Mouse (Mus musculus) regulatory T cell (primary cell): ENCODE results near the gene Gm20388.

Experiments used
- in situ Hi-C: fragments of 300-600 bp; cut with MboI, MseI; formaldehyde crosslinking; loops from one replicate; pipeline ENCODE4 v1.15.1; 2025; ENCODE audit warnings: high pct_unique_total_duplicates

Gene Gm20388

DNA sequence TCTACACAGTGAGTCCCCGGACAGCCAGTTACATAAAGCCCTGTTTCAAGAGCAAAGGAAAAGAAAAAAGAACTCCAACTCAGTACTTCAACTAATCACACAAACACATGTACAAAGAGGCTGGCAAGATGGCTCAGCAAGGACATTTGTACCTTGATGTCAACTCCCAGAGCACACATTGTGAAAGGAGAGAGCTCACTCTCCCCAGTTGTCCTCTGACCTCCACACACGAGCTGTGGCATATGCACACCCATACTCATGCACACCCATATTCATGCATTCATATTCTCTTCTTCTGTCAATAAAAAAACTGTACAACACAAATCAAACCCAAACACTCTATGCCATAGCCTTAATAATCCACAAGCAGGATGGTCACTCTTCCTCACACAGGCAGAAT lies 3110.2 kb downstream of the Gm20388 start:
- in situ Hi-C loops = loop anchor here (5.0 kb wide), 1 partner anchor 104 kb away; no protein-coding TSS in a partner anchor

DNA sequence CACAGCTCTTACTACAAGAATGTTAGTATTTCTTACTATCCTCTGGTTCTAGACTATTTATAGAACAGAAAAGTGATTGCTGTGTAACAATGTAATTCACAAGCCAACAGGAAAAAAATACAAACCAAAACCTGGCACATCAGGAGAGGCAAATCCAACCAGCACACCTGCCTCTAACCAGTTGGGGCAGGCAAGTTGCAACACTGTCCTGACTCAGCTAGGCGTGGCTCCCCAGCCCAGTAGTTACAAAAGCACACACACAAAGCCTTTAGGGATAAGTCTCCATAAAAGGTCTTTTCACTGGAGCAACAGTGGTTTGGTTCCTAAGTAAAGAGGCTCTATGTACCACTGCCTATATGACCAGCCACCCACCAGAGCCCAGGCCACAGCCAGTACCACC lies 3110.6 kb downstream of the Gm20388 start:
- in situ Hi-C loops = loop anchor here (5.0 kb wide), 1 partner anchor 104 kb away; no protein-coding TSS in a partner anchor

DNA sequence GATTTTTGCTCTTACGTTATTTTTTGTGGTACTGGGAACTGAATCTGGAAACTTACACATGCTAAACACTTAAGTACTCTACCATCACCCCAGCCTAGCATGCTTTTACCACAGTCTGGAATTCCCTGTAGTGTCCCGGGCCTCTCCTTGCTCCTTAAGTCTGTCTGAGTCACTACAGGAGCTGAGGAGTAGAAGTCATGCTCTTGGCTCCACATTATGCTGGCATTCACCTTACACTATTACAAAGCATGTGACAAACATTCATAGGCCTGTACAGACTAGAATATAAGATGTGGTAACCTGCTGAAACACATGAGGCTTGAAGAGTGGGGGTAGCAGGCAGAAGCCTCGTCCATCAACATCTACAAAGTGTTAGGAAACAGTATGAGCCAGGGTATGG lies 3112.1 kb downstream of the Gm20388 start:
- in situ Hi-C loops = loop anchor here (5.0 kb wide), 1 partner anchor 105 kb away; no protein-coding TSS in a partner anchor

DNA sequence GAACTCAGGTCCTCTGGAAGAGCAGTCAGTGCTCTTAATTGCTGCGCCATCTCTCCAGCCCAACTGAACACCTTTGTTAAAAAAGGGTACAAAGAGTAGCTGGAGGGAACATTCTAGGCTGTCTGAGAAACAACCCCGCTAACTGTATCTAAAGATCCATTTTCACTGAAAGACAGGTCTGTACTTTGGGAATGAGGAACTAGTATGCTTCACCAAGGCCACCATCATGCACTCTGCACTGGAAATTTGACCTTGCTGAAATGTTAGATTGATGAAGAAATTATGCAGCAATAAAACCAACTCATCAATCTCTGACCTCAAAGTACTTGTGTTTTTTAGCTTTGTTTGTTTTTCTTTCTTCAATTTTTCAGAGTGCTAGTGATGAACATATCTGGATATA lies 3113.6 kb downstream of the Gm20388 start:
- in situ Hi-C loops = loop anchor here (5.0 kb wide), 1 partner anchor 107 kb away; no protein-coding TSS in a partner anchor

DNA sequence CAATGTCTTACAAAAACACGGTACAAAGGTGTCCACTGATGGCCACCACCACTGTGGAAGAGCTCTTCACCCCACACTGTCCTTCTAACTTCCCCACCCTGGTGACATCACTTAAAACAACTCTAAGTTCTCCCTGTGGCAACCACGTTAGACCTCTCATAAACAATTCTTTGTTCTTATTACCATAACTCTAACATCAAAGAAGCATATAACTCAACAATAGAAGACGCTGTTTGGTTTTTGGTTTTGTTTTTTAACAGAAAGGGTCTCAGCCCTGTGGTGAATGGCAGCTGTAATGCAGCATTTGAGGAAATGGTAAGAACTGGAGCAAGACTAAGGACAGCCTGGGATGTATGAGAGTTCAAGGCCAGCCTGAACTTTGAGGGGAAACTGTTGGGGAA lies 3115.3 kb downstream of the Gm20388 start:
- in situ Hi-C loops = no loop called here

DNA sequence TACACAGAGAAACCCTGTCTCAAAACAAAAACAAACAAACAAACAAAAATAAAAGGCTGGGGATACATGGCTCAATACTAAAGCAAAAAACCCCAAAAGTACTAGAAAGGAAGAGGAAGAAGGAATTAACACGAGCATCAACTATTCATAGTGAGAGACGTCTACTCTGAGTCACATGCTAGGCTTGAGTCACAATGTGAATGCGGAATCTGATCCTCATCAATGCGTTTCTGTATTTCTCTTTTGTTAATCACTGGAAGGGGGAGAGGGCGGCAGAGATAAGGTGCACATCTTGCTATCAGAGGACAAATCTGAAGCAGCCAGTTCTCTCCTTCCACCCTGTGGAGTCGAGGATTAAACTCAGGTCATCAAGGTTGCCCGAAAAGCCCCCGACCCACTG lies 3117.1 kb downstream of the Gm20388 start:
- in situ Hi-C loops = no loop called here

DNA sequence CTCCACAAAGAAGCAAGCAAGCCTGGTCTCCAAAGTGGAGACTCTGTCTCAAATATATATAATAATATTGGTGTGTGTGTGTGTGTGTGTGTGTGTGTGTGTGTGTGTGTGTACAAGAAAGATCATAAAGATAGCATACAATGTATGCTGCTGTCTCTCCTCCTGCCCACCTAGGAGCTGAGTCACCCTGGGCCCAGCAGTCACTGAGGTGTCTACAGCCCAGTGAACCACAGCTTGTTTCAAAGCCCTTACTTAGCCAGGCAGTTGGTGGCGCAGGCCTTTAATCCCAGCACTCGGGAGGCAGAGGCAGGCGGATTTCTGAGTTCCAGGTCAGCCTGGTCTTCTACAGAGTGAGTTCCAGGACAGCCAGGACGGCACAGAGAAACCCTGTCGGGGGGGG lies 3119.4 kb downstream of the Gm20388 start:
- in situ Hi-C loops = loop anchor here (5.0 kb wide), 1 partner anchor 48 kb away; no protein-coding TSS in a partner anchor

DNA sequence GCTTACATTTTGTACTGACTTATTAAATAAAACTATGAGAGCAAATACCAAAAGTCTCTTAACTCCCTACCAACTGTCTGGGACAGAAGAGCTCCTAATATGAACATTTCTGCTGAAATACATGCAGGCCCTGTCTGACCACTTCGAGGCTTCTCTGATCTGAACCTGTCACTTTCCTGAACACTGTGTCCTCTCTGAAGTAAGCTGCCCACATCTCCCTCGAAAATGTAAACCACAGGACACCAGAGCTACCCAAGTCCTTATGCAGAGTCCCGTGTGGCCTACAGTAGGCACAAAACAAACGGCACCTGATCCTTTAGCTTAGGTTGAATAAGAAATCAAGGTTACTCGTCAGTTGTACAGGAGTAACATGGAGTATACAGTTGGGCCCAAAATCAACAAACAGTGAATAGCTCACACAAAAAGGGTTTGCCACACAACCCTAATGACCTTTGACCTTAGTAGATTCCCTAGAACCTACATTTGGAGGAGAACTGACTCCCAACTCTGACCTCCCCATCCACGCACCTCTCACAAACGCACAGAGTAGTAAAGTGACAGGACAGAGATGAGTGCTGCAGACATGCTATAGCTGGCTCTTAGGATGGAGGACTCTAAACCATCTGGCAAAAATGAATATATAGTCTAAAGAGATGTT lies 3120.8 kb downstream of the Gm20388 start:
- in situ Hi-C loops = loop anchor here (5.0 kb wide), 1 partner anchor 49 kb away; no protein-coding TSS in a partner anchor

DNA sequence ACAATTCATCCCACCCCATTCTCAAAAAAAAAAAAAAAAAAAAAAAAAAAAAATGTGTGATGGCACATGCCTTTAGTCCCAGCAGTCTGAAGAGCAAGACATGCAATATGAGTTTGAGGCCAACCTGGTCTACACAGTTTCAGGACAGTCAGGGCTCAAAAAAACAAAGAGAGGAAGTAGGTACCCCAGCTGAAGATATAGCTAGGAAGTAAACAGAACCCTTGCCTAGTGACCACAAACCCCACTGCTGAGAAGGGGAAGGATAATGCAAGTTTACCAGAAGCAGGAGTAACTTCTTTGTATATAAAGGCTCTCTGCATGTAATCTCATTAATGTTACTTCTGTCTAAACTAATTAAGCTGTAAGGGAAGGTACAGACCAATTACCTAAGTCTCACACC lies 3122.1 kb downstream of the Gm20388 start:
- in situ Hi-C loops = loop anchor here (5.0 kb wide), 1 partner anchor 50 kb away; no protein-coding TSS in a partner anchor

DNA sequence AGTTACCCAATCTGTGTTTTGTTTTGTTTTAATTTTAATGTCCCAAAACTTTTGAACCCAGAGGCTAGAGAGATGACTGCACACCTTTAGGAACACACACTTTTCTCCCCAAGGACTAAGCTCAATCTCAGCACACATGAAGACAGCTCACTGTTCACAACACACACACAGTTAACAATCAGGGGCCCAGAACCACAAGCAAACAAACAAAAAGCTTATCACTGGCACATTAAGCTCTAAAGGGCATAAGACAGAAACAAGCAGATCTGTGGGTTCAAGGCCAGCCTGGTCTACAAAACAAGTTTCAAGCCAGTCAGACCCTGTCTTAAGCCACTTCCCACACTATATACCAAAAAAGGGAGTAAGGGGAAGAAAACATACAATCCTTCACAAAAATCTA lies 3122.8 kb downstream of the Gm20388 start:
- in situ Hi-C loops = loop anchor here (5.0 kb wide), 1 partner anchor 51 kb away; no protein-coding TSS in a partner anchor

DNA sequence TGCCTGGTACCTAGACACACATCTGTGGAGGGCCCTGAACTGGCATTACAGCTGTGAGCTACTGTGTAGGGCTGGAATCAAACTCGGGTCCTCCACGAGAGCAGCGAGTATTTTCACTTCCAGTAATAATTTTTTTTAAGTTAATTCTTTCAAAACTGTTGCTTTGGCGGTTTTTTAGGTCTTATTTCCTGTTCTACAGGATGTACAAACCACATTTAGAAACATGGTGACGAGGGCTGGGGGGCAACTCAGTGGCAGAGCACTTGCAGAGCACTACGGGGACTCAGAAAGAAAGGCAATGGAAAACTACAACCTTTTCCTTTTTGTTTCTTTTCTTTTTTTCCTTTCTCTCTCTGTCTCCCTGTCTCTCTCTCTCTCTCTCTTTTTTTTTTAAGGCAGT lies 3123.5 kb downstream of the Gm20388 start:
- in situ Hi-C loops = loop anchor here (5.0 kb wide), 1 partner anchor 52 kb away; no protein-coding TSS in a partner anchor

DNA sequence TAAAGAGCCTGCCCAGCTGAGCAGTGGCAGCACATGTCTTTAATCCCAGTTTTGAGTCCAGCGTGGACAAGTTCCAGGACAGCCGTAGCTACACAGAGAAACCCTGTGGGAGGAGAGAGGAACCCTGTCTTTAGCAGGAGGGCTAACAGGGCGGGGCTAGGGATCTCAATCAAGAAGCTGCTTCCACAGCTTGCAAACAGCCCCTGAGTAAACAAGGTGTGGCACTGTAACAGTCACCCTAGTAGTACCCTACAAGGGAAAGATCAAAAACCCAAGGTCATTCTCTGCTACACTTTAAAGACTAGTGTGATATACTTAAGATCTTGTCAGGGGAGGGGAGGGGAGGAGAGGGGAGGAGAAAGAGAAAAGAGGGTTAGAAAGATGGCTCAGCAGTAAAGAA lies 3126.3 kb downstream of the Gm20388 start:
- in situ Hi-C loops = no loop called here

DNA sequence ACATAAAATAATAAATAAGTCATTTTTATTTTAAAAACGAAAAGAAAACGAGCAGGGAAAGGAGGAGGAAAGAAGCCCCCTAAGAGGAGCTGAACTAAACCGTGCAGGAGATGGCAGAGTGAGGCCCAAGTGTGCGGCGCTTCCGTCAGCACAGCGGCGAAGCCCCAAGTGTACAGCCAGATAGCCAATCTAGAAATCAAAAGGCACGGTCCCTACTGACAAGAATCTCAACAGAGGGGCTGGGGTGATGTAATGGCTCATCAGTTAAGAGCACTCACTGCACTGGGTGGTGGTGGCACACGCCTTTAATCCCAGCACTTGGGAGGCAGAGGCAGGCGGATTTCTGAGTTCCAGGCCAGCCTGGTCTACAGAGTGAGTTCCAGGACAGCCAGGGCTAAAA lies 3126.8 kb downstream of the Gm20388 start:
- in situ Hi-C loops = no loop called here

DNA sequence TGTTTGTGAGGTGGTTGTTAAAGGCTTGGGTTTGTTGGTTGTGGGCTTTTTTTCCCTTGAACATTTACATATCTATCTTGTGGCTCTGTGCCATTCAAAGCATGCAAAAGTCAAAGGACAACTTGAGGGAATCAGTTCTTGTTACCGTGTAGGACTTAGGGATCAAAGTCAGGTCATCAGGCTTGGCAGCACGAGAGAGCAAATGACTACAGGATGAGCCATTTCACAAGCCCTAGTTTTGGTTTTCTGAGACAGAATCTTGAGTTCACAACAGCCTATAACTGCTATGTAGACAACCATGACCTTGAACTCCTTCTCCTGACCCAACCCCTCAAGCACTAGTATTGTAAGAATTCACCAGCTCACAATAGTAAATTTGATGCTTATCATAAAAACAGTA lies 3127.7 kb downstream of the Gm20388 start:
- in situ Hi-C loops = no loop called here

DNA sequence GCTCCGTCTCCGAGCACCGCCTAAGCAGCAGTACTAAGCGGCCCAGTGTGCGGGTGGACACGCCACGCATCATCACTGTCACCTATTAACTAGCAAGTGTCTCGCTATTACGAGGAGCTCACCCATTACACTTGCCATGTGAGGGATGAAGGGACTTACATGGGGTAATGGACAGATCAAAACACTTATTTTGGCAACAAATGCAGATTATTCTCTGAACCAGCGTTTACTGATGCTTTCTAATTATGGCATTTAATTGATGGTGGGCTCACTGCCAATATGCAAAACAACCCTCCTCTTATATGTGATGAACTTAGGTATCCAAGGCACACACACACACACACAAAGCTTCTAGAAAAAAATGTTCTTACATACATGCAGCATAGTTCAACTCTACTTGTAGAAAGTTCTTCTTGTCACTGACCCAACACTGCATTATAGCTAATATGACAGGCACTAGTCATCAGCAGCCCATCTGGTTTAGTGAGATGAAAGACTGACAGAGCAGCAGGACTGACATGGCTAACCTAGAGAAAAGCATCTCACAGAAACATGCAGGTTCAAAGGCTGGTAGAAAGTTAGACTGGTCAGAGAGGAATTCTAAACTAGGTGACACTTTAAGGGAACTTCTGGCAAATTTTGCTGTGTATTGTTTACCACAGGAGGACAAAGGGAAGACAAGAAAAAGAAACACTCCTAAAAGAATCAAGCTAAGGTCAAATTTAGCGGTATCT lies 3128.9 kb downstream of the Gm20388 start:
- in situ Hi-C loops = no loop called here

DNA sequence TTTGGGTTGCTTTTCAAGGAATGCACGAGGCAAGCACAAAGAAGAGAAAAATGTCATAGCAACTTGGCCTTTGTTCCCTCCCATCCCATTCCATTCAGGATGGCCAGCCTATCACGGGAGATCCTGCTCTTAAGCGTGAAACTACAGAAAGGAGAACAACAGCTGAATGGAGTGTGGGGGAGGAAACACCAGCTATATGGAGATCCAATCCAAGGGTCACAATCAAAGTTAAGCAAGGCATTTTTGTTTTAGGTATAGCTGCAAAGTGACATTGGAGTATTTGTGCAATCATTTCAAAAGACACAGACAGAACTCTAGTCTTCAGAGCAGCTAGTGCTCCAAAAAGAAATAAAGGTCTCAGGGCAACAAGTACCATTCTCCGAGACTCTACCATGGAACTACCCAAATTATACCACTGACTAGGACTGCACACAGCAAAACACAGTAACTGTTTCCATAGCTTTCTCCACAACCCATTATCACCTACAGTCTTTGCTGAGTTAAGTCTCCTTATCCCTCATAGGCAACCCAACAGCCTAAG lies 3129.5 kb downstream of the Gm20388 start:
- in situ Hi-C loops = no loop called here

DNA sequence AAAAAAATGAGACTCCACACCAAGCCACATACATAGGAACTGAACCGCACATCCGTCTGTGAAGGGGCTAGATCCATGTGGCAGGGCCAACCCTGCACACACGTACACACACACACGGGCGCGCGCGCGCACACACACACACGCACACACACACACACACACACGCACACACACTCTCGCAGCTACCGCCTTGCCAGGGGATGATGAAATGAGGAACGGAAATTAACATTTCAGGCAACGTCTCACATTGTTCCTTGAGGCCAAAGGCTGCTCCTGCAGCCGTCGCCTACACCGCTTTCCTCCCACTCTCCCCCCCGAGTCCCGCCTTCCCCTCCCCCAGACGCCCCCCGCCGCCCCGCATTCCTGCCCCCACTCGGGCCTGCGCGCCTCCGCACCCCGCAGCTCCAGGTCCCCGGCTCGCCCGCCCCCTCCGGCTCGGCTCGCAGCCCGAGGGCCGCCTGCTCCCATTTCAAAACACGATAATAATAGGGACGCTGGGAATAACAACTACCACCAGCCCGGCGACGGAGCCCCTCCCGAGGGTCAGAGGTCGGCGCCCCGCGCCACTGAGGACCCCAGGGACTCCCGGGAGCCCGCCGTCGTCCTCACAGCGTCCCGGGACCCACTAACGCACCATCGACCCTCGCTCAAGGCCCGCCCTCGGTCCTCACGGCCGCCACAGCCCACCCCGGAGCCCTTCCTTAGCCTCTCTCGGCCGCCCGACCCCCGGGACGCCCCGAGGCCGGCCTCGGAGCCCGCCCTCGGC lies 3130.6 kb downstream of the Gm20388 start:
- in situ Hi-C loops = no loop called here

DNA sequence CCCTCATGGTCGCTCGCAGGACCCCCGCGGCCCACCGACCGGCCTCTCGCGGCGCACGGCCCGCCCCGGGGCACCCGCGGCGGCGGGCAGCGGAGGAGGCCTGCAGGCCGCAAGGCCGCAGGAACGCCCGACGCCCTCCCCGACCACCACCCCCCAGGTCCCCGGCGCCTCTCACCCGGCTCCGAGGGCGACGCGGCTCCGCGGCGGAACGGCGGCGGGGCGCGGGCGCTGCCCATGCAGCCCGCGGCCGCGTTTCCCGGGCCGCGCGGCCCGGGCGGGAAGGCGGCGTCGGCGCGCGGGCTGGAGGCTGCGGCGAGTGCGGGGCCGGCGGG lies 3131.1 kb downstream of the Gm20388 start:
- in situ Hi-C loops = no loop called here

DNA sequence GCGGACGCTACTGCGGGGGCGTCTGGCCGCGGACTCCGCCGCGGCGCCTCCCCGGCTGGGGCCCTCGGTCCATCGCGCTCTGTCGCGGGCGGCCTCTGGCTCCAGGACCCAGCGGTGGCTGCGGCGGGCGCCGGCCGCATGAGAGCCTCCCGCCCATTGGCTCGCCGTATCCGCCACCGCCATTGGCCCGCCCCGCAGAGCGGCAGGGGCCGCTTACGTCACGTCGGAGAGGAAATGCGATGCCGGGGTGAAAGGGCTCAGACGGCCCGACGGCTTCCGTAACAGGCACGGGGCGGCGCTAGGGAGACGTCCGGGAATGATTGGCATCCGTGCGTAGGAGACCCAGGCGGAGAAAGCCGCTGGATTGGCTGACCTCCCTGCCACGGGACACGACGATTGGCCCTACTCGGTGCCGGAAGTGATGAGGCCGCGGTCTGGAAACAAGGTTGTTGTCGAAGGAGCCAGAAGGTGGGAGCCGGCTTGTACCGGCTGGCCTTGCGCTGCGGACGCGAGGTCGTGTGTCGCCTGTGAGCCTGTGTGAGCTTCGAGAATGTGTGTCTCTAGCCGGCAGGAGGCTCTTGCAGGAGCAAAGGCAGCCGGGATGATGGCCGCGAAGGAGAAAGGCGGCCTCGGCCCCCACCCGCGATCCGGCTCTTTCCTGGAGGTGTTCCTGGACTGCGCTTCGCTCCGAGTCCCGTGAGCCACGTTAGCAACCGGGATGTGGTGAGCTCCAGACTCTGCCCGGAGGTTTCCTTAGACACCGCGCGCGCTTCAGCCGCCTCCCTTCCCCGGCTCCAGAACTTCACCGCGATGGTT lies 3131.7 kb downstream of the Gm20388 start, which contains the start of gene Ankrd11:
Gene Ankrd11 (minus strand): TSS at position 120 of the 816 bp plus-strand sequence.
- in situ Hi-C loops = no loop called here

DNA sequence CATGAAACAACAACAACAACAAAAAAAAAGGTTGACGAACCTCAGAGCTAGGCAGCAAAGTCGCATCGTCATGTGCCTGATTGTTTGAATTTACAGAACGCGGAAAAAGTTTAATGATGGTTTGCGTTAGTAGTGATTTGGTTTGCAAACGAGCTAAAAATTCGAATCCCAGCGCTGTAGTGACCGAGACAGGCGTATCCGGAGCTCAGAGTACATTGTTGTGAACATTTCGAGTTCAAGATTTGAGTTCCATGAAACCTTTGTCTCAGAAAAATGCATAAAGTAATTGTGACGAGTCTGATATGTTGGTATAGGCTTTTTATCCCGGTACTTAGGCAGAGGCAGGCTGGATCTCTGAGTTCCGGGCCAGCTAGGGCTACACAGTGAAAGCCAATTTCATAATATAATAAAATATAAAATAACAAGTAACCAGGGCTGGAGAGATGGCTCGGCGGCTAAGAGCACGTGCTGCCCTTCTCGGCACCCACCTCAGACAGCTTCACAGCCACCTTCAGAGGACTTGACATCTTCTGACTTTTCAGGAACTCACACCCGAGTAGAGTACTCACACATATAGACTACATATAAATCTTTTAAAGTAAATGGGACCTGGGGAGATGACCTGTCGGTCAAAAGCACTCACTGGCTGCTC lies 3132.5 kb downstream of the Gm20388 start:
- in situ Hi-C loops = no loop called here
